Mouse (Mus musculus): ENCODE data around the gene Olfr129. TPM values are rescaled to one million over a fixed set of nuclear protein-coding genes. Genes with fewer than 3 reads are reported as not detected.

Gene Olfr129
- not detected in 2 replicates for polyA plus RNA-seq (2015; fragmentation: Nextera tagmentation; extraction: Ambion mirVana)

DNA sequence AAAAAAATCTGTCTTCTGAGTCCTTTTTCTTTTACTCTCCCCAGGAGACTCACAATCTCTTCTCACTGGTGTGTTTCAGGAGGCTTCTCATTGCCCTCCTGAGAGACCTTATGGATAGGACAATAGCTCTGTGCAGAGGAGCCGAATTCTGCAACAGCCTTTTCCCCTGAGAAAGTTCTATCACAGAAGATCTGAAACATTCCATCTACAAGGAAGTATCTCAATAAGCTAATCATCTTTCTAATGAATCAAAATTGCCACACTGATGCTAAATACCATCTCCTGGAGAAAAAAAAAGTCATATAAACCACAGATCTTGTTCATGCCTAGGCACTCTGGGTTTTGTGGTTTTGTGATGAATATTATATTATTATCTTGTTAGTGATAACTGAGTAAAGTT is at the start of gene Olfr129:
Gene Olfr129 (minus strand): TSS at position 101 of the 400 bp plus-strand sequence.
- Histone ChIP-seq H3K4me2 (no peak within 1 kb of the TSS), H3K27me3 (replicated peaks) (no peaks in the 10 kb centered on the region), H3K4me1 (no peaks in the 10 kb centered on the region), H3K9me3 (replicated peaks) (no peaks in the 10 kb centered on the region), H3K4me3 (replicated peaks) (no peak within 1 kb of the TSS), H3K36me3 (no peaks in the 10 kb centered on the region), H3K9ac (replicated peaks) (no peak within 1 kb of the TSS), H3K27ac (replicated peaks) (no peak within 1 kb of the TSS)
- WGBS = 67% methylated on average over 1 of the region's 1 CpGs
- no peak for ATAC-seq (ENCODE audit: low FRiP score)

DNA sequence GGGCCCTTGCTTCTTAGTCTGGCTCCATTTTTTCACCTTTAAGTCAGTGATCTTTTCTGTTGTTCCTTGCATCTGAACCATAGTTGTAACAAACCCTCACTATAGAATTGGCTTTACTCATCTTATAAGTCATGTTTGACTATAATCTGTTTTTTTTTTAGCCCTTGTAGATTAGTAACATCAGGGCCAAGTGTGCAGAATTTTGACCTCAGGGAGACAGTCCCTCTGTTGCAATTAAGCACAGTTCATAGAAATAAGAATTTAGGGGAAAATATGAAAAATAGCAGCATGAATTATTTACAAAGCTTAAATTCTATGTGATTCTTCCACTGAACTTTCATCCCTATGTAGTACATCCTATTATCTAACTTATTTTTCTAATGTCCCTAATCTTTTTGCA is 28.7 kb upstream of the Olfr129 start, which contains the start of gene Olfr131:
Gene Olfr131 (minus strand): TSS at position 101 of the 400 bp plus-strand sequence.
- ATAC-seq (ENCODE audit: low FRiP score) = no peak
- H3K4me3 ChIP-seq (replicated peaks) = no peak within 1 kb of the TSS
- no peaks in the 10 kb centered on the region for H3K4me1 ChIP-seq

DNA sequence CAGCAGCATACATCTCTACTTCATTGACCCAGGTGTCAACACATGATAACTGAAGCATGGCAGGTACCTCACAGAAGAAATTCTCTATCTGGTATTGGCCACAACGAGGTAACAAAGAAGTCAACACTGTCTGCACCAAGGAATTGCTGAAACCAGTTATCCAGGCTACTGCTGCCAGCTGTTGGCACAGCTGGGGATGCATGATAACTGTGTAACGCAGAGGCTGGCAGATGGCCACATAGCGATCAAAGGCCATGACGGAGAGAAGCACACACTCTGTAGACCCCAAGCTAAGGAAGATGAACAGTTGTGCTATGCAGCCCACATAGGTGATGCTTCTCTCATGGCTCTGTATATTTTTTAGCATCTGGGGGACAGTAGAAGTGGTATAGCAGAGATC is 22.5 kb upstream of the Olfr129 start:
- H3K9me3 ChIP-seq (replicated peaks) = no peaks in the 10 kb centered on the region
- ATAC-seq (ENCODE audit: low FRiP score) = no peak
- no peak overlapping the region for H3K27ac ChIP-seq (replicated peaks)
- H3K27me3 ChIP-seq (replicated peaks) = no peaks in the 10 kb centered on the region
- no peak overlapping the region for H3K9ac ChIP-seq (replicated peaks)
- no peaks in the 10 kb centered on the region for H3K36me3 ChIP-seq
- 88% methylated on average over 4 of the region's 4 CpGs for WGBS
- no peak overlapping the region for H3K4me3 ChIP-seq (replicated peaks)
- no peaks in the 10 kb centered on the region for H3K4me1 ChIP-seq
- H3K4me2 ChIP-seq = no peak overlapping the region

More for the DNA sequence above, 28.7 kb upstream of the Olfr129 start, which contains the start of gene Olfr131:
- no peaks in the 10 kb centered on the region for H3K27me3 ChIP-seq (replicated peaks)
- no peak within 1 kb of the TSS for H3K27ac ChIP-seq (replicated peaks)
- H3K9ac ChIP-seq (replicated peaks) = no peak within 1 kb of the TSS
- no peaks in the 10 kb centered on the region for H3K9me3 ChIP-seq (replicated peaks)
- no peaks in the 10 kb centered on the region for H3K36me3 ChIP-seq
- H3K4me2 ChIP-seq = no peak within 1 kb of the TSS

DNA sequence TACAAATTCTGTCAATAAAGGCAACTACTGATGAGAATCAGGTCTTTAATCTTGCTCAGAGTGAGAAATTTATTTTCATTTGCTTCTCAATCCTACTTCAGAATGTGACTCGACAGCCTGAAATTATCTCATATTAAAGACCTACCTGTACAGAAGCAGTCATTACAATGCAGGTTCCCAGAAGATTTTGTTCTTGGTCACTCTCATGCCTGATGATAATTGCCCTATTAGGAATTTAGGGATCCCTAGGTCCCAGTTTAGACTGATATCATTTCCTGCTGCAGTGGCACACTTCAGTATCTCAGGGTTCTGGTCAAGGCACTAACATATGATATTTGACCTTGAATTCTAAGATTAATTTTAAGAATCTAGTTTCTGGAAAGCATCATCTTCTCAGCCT is 3.7 kb upstream of the Olfr129 start, which contains the start of gene Olfr130:
Gene Olfr130 (plus strand): TSS at position 301 of the 400 bp plus-strand sequence.
- 88% methylated on average over 1 of the region's 1 CpGs for WGBS
- Histone ChIP-seq H3K4me3 (replicated peaks) (no peak within 1 kb of the TSS), H3K27ac (replicated peaks) (no peak within 1 kb of the TSS)

DNA sequence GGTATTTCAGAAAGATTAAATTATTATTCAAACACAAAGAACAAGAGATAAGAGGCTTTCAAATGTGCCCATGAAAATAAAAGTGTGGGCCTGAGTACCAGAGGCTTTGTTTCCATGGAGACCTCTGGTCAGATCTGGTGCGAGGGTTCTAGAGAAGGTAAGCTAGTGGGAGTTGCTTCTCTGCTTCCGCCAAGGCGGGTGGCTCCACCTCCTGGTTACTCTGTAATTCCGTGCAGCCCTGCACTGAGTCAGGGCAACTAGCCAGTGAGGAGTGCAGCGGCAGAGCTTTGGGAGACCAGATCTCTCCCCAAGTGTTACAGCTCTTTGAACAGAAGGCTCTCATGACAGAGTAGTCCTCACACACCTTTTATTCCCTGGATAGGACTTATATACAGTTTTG is 33.6 kb downstream of the Olfr129 start:
- H3K36me3 ChIP-seq = no peaks in the 10 kb centered on the region
- WGBS = 37% methylated on average over 5 of the region's 5 CpGs

More for the DNA sequence above, 3.7 kb upstream of the Olfr129 start, which contains the start of gene Olfr130:
- Histone ChIP-seq H3K4me1 (no peaks in the 10 kb centered on the region), H3K9ac (replicated peaks) (no peak within 1 kb of the TSS), H3K27me3 (replicated peaks) (no peaks in the 10 kb centered on the region), H3K4me2 (no peak within 1 kb of the TSS), H3K36me3 (no peaks in the 10 kb centered on the region), H3K9me3 (replicated peaks) (no peaks in the 10 kb centered on the region)
- ATAC-seq (ENCODE audit: low FRiP score) = no peak

DNA sequence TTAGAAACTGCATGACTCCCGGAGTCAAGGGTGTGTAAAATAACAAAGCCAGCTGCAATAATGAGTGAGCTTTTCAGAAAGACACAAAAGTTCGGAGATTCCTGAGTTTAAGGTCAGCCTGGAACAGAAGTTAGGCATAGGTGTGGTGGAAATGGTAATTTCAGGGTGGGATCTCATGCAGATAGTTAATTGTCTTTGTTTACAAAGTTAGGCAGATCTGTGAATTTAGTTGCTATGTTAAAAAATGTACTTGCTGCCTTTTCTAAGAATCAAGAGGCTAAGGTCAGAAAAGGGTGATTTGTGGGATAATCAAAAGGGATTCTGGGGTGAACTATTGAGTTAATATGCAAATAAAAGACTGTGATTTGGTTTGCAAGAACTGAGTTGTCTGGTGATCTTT is 43.5 kb downstream of the Olfr129 start:
- Histone ChIP-seq H3K27me3 (replicated peaks) (no peaks in the 10 kb centered on the region), H3K36me3 (no peaks in the 10 kb centered on the region), H3K9me3 (replicated peaks) (0 out of 2 replicates have a peak, but pooled peaks cover 3% of the 10 kb centered on the region), H3K9ac (replicated peaks) (no peak overlapping the region), H3K4me2 (no peak overlapping the region), H3K27ac (replicated peaks) (no peak overlapping the region), H3K4me3 (replicated peaks) (no peak overlapping the region), H3K4me1 (no peaks in the 10 kb centered on the region)
- ATAC-seq (ENCODE audit: low FRiP score) = no peak
- WGBS = 77% methylated on average over 2 of the region's 2 CpGs

More for the DNA sequence above, 33.6 kb downstream of the Olfr129 start:
- H3K4me2 ChIP-seq = no peak overlapping the region
- no peak for ATAC-seq (ENCODE audit: low FRiP score)
- H3K27ac ChIP-seq (replicated peaks) = no peak overlapping the region
- H3K9me3 ChIP-seq (replicated peaks) = no peaks in the 10 kb centered on the region
- no peak overlapping the region for H3K4me3 ChIP-seq (replicated peaks)
- H3K27me3 ChIP-seq (replicated peaks) = no peaks in the 10 kb centered on the region
- no peaks in the 10 kb centered on the region for H3K4me1 ChIP-seq
- H3K9ac ChIP-seq (replicated peaks) = no peak overlapping the region

DNA sequence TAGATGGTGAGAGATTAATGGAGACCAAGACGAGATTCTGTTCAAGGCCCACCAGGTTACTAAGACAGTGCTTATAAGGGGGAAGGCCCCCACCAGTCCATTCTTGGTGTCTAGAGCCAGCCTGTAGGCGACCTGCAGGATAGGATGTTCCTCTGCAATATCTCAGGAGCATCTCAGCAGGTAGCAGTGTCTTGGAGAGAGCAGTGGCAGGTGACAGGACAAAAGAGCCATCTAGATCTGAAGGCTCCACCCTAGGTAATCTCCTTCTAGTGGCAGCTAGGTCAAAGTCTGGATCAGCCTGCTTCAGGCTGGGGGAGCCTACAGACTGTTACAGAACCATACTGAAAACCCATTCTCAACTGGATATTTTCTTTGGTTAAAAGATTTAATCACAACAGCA is 54.9 kb downstream of the Olfr129 start:
- H3K36me3 ChIP-seq = no peaks in the 10 kb centered on the region
- no peak overlapping the region for H3K27ac ChIP-seq (replicated peaks)
- no peak for ATAC-seq (ENCODE audit: low FRiP score)
- H3K4me1 ChIP-seq = no peaks in the 10 kb centered on the region
- no peaks in the 10 kb centered on the region for H3K27me3 ChIP-seq (replicated peaks)
- 90% methylated on average over 2 of the region's 2 CpGs for WGBS
- H3K4me2 ChIP-seq = no peak overlapping the region
- H3K4me3 ChIP-seq (replicated peaks) = no peak overlapping the region
- no peak overlapping the region for H3K9ac ChIP-seq (replicated peaks)
- H3K9me3 ChIP-seq (replicated peaks) = no peaks in the 10 kb centered on the region

Other genes with a start within 250 kb of the Olfr129 start
- gene Olfr125, start 227.1 kb downstream of the Olfr129 start, polyA plus RNA-seq (2015; fragmentation: Nextera tagmentation; extraction: Ambion mirVana) = not detected in 2 replicates
- not detected in 2 replicates for gene Olfr126, start 212.6 kb downstream of the Olfr129 start, polyA plus RNA-seq (2015; fragmentation: Nextera tagmentation; extraction: Ambion mirVana)
- gene Olfr127, start 159.6 kb downstream of the Olfr129 start, polyA plus RNA-seq (2015; fragmentation: Nextera tagmentation; extraction: Ambion mirVana) = not detected in 2 replicates
- not detected in 2 replicates for gene Olfr128, start 139.5 kb downstream of the Olfr129 start, polyA plus RNA-seq (2015; fragmentation: Nextera tagmentation; extraction: Ambion mirVana)
- not detected in 2 replicates for gene Olfr761, start 107.0 kb downstream of the Olfr129 start, polyA plus RNA-seq (2015; fragmentation: Nextera tagmentation; extraction: Ambion mirVana)
- gene Olfr130, start 3.8 kb upstream of the Olfr129 start, polyA plus RNA-seq (2015; fragmentation: Nextera tagmentation; extraction: Ambion mirVana) = not detected in 2 replicates
- not detected in 2 replicates for gene Olfr131, start 28.6 kb upstream of the Olfr129 start, polyA plus RNA-seq (2015; fragmentation: Nextera tagmentation; extraction: Ambion mirVana)
- gene Olfr132, start 74.4 kb upstream of the Olfr129 start, polyA plus RNA-seq (2015; fragmentation: Nextera tagmentation; extraction: Ambion mirVana) = not detected in 2 replicates
- not detected in 2 replicates for gene Olfr133, start 85.2 kb upstream of the Olfr129 start, polyA plus RNA-seq (2015; fragmentation: Nextera tagmentation; extraction: Ambion mirVana)
- gene Olfr134, start 111.3 kb upstream of the Olfr129 start, polyA plus RNA-seq (2015; fragmentation: Nextera tagmentation; extraction: Ambion mirVana) = not detected in 2 replicates
- not detected in 2 replicates for gene Olfr135, start 144.3 kb upstream of the Olfr129 start, polyA plus RNA-seq (2015; fragmentation: Nextera tagmentation; extraction: Ambion mirVana)
- gene Olfr138, start 201.0 kb upstream of the Olfr129 start, polyA plus RNA-seq (2015; fragmentation: Nextera tagmentation; extraction: Ambion mirVana) = not detected in 2 replicates
- gene Olfr137, start 247.5 kb upstream of the Olfr129 start, polyA plus RNA-seq (2015; fragmentation: Nextera tagmentation; extraction: Ambion mirVana) = not detected in 2 replicates

Measured in neural tube, embryonic 15.5 days (tissue).